Mouse (Mus musculus): Measurements from ENCODE around the gene Rnf11.

Rnf11 gene

DNA sequence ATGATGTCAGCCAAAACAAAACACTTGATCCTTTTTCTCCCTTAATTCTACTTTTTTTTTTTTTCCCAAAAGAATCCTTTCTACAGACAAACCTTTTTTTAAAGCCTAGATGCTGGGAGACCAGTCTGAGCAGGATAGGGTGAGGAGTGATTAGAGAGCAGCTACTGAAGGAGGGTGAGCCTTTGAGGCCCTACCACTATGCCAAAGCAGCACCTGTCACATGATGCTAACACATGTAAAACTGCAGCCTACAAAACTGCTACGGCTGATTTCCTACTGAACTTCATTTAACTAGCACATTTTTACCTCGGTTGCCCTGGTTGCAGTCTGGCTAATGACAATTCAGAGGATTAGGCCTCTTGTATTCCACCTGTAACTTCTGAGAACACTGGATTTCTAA lies 39.6 kb downstream of the Rnf11 start:
- no peak for DNase-seq (ENCODE audit: extremely low read depth, low read depth)

DNA sequence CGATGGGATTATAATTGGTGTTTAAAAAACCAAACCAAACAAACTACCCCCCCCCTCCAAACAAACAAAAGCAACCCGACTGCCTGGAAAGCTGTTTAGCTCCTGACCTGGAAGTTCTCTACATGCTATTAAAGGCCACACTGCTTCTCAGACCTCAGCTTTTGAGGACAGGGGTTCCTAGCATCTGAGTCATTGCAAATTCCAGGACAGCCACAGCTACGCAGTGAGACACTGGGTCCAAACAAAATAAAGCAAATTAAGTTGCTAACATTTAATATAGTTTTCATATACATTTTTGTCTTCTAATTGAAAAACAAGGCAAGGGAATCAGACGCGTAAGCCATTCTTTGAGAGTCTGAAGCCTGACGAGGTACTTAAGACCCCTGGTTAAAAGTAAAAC lies 40.1 kb downstream of the Rnf11 start:
- DNase-seq (ENCODE audit: extremely low read depth, low read depth): no peak

DNA sequence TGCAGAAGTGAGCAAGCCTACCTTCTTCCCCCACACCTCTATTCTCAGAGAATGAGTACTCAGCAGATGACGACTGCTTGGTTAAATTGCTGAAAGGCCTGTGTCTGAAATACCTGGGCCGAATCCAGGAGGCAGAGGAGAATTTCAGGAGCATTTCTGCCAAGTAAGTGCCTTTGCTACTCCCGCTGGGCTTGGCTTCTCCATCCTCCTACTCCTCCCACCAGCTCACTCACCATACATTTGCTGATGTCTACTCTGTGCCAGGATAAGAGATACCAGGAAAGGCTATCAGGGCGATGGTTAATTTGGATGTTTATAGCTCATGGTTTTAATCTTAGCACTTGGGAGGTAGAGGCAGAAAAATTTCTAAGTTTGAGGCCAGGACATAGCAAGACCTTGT lies 41.9 kb downstream of the Rnf11 start:
- DNase-seq (ENCODE audit: extremely low read depth, low read depth): no peak

DNA sequence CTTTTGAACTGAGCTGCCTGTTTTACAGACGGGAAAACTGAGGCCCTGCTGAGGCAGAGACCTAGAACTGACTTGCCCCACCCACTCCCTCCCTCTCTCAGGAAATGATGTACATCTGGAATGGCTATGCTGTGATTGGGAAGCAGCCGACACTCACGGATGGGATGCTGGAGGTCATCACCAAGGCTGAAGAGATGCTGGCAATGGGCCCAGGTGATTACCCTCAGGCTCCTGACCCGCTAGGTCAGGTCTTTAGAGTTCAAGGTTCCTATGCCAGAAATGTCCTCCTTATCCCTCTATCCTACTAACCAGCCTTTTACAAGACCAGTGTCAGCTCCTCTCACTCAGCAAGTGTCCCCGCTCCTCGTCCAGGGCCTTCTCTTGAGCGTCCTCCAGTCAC lies 42.4 kb downstream of the Rnf11 start:
- DNase-seq (ENCODE audit: extremely low read depth, low read depth): no peak

DNA sequence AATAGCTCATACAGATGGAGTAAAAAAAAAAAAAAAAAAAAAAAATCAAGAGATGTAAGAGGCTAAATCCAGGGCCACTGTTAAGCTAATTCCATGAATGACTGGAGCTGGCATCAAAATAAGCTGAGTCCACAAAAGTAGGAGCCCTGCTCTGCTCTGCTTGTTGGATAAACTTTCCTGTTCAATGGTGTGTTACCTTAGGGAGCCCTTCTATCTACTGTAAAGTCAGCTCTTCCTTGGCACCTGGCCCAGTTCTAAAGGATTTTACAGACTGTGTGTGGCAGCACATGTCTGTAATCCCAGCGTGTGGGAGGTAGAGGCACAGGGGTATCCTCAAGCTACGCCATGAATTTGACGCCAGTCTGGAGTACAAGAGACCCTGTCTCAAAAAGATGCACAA lies 43.5 kb downstream of the Rnf11 start:
- DNase-seq (ENCODE audit: extremely low read depth, low read depth): no peak

DNA sequence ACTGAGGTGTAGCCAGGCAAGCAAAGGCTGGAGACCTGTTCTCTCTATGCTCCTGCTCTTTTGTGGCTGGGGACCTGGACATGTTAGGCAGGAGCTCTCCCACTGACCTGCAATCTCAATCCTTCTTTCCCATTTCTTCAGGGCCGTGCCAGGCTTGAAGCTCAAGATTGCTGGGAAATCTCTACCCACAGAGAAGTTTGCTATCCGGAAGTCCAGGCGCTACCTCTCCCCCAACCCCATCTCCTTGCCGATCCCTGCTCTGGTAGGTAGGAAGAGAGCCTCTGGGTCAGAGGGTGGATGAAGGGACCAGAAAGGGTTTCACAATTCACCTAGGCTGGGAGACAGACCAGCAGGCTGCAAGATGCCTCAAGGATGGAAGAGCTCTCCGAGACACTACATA lies 44.1 kb downstream of the Rnf11 start:
- DNase-seq (ENCODE audit: extremely low read depth, low read depth): no peak

DNA sequence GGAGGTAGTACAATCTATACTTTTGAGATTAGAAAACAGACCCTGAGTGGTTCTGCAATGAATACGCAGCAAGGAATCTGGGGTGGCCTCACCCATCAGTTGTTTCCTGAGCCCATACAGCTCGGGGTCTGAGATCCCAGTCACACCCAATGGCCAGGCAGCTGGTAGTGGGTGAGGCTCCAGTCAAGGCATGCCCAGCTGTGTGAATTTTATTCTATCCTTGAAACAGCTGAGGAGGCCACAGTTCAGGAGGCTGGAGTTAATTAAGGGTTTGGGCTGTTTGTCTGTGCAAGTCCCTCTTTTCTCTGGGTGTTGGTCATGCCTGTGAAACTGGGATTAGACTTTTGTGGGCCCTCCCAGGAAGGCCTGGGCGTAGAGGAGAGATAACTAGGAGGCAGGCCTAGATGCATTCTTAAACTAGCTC lies 44.7 kb downstream of the Rnf11 start:
- peak; percentile 70 for DNase-seq (ENCODE audit: extremely low read depth, low read depth)

DNA sequence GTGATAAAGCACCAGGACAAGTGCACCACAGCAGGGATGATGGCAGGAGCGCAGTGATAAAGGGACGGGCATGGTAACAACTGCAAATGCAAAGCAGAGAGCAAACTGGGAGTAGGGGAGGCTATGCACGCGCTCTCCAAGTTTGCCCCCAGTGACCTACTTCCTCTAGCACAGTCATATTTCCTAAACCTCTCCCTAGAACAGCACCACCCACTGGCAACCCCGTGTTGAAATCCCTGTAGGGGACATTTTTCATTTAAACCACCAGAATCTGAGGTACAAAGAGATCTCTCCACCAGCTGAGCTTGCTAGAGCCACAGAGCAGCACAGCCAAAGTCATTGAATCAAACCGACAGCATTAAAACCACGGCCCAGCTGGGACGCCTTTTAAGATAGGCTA lies 45.4 kb downstream of the Rnf11 start:
- DNase-seq (ENCODE audit: extremely low read depth, low read depth): no peak

DNA sequence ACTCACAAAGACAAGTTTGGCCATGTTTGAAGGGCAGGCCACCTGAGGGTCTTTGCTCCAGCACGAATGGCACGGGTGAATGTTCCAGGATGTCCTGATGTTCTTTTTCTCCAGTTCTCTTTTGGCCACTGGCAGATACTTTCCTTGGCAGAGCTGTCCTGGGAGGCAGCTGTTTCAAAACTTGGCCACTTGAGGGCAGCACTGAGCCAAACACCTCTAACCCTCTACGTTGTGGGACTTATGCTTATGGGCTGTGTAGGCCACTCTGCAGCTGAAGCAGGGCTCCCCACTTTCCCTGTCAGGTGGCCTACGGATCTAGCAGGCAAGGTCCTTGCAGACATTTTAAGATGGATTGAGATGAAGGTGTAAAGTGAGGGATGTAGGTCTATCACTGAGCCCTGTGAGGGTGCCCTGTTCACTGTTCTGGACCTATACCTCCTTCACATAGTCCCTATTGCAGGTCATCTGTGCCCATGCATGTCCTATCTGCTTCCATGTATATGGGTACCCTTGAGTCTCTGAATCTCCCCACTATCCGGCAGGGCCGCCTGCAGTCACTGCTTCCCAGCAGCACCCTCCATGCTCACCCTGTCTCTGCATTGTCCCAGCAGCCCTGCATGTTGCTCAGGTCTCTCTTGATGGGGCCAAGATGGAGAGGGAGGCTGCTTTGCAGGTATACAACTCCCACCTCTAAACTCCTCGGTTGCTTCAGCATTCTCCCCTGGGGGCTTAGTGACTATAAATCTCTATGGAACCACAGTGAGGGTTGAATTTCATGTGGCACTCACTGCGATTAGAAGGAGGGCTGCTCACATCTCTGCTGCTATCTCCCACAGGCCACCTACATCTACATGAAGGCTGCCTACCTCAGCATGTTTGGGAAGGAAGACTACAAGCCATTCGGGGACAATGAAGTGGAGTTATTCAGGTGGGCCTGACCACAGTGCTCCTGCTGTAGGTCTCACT lies 46.3 kb downstream of the Rnf11 start:
- peak; percentile 58 for DNase-seq (ENCODE audit: extremely low read depth, low read depth)

DNA sequence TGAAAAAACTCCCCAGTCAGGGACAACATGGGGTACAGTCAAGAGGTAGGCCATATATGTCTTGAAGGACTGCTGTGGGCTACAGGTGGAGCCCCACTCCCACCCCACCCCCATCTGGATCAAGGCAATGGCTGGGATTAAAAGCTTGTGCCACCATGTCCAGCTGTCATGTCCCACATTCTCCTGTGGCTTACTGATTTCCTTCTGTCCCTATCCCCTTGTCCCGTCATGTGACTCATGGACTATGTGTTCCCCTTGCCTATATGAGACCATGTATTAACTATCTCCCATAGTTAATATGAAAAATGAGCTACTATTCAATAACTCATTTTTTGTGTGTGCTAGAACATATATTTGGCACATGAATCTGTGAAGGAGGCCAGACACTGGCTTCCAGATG lies 50.3 kb downstream of the Rnf11 start:
- DNase-seq (ENCODE audit: extremely low read depth, low read depth): no peak

DNA sequence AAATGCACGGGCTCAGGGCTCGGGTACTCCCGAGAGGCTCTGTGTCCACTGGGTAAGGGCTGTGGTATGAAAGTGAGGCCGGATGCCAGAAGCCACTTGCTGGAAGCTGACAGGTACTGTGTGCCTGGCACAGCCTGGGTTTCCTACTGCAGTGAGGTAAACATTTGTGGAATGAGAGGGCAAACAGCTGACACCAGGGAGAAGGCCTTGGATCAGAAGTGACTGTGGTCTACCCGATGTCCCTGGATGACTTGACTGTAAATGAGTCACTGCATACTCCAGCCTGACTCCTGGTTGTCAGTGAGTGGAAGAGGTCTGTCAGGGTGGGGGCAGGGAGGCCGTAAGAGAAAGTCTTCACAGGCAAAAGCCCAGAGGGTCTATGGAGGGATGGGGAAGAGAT lies 50.9 kb downstream of the Rnf11 start:
- no peak for DNase-seq (ENCODE audit: extremely low read depth, low read depth)

DNA sequence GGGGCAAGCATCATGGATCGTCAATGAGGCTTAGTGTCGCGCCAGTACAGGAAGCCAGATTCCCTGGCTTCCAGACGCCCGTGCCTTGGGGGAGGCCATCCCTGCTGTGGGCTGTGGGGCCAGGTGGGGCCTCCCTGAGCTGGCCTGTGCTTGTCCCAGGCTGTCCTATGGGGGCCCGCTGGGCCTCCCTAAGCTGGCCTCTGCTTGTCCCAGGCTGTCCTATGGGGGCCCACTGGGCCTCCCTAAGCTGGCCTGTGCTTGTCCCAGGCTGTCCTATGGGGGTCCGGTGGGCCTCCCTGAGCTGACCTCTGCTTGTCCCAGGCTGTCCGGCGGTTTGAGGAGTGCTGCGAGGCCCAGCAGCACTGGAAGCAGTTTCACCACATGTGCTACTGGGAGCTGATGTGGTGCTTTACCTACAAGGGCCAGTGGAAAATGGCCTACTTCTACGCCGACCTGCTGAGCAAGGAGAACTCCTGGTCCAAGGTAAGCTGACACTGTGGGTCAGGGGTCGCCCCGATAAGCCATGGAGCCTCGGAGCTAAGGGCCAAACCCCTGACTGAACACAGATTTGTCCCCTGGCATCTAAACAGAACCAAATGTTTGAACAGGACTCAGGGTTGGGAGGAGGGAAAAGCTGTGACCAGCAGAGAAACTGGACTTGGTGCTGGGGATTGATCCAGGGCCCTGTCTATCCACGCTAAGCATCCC lies 51.7 kb downstream of the Rnf11 start:
- no peak for DNase-seq (ENCODE audit: extremely low read depth, low read depth)

DNA sequence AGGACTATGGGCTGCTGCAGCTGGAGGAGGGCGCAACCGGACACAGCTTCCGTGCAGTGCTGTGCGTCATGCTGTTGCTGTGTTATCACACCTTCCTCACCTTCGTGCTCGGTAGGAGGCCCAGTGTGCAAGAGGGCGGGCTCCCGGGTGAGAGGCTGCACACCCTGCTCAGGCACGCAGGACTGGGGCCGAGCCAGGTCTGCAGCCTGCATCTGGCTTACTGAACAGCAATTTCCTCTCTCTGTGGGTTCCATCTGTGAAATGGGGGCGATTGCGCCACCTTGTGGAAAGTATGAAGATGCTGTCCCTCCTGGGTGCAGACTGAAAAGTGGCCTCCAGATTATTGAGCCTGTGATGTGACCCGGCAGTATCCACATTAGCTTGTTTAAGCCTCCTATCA lies 53.7 kb downstream of the Rnf11 start:
- peak; percentile 75 for DNase-seq (ENCODE audit: extremely low read depth, low read depth)

DNA sequence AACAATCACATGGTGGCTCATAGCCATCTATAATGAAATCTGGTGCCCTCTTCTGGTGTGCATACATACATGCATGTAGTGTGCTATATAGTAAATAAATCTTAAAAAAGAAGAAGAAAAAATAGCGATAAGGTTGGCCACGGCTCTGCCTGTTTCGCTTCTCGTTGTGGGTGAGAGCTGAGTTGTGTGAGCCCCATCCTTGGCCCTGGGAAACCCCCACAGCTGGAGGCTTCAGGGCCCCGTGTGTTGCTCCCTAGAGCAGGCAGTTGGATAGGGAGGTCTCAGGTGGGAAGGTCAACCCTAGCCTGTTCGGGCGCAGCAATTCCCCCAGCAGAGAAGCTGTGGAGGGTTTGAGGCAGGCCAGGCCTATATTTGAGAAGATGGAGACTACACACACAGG lies 54.3 kb downstream of the Rnf11 start:
- no peak for DNase-seq (ENCODE audit: extremely low read depth, low read depth)

DNA sequence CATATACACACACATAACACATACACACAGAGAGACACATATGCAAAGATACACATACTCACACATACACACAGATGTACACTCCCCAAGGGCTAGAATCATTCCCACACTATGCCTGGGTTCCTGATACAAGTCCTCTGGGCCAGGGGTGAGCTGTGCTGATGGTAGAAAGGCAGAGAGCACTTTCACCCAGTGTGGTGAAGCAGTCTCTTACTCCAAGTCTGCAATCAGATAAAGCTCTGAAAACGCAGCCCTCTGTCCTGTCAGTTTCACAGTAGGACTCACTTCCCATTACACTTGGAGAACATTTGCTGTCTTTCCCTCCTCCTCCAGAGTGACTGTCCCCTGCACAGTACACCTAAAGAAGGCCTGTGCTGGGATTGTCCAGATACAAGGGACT lies 57.5 kb downstream of the Rnf11 start:
- DNase-seq (ENCODE audit: extremely low read depth, low read depth): no peak

DNA sequence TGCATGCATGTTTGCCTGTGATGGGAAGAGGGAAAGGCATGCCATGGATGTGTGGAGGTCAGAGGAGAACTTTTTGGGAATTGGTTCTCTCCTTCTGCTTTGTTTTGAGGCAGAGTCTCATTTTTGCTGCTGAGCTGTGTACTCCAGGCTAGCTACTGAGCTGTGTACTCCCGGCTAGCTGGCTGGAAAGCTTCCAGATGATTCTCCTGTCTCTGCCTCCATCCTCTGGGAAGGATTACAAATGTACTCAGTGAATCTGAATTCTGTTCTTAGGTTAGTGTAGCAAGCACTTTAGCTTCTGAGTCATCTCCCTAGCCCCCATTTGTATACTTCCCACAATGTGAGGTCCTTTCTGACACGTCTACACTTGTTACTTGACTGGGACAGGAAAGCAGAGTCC lies 61.1 kb downstream of the Rnf11 start:
- no peak for DNase-seq (ENCODE audit: extremely low read depth, low read depth)

DNA sequence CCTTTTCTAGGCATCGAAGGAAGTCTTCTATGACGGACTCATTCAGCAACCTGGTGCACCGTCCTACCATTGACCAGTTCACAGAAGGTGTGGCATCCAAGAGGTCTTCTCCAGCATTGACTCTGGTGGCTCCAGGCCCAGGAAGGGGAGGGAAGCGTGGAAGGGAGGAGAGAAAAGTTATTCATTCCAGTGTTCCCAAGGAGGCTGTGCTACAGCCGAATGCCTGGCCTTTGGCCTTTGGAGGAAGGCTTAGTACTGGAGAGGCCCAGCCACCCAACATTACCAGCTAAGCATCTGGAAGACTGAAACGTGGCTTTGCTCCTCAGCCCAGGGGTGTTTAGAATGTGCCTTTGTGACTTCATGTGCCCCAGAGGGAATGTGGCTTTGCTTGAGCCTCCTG lies 62.1 kb downstream of the Rnf11 start:
- no peak for DNase-seq (ENCODE audit: extremely low read depth, low read depth)

DNA sequence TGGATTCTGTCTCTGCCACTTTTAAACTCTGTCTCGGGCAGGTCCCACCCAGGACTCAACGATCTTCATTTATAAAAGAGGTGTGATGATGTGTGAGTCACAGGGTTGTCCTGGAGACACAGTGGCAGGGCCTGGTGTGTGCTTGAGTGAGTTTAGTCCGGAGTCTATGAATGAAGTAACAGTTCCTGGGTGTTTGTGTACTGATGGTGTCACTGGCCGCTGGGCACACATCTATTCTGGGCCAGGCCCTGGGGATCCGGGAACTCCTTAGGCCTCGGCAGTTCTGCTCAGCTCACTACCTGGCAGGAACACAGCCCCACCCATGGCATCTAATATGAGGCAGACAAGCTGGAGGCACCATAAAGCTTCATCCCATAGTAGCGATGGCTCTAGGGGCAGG lies 62.9 kb downstream of the Rnf11 start:
- no peak for DNase-seq (ENCODE audit: extremely low read depth, low read depth)

DNA sequence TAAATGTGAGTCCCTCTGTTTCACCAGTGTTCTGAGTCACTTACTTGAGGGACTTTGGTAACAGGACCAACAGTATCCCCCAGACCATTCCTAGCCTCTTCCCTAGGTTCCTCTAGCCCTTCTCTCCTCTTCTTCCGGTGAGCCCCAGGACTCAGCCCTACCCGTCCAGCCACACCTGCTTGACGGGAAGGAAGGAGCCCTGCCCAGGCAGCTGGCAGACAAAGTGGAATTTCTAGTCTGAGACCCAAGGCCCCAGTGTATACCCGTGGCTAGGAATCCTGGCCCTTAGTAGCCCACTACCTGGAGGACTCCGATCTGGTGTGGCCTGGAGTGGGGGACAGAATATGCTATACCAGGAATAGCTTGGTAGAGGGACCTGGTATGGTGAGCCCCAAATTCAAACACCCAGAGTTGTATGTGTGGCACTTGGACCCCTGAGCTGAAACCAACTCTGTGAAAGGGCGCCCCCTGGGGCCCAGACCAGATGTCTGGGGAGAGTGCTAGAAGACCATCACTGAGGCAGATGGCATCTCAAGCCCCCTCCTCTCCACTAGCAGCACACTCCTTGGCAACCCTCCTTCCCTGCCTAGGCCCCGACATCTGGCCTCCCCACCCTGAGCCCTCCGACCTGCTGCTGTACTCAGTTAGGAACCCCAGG lies 64.3 kb downstream of the Rnf11 start:
- DNase-seq (ENCODE audit: extremely low read depth, low read depth): no peak

DNA sequence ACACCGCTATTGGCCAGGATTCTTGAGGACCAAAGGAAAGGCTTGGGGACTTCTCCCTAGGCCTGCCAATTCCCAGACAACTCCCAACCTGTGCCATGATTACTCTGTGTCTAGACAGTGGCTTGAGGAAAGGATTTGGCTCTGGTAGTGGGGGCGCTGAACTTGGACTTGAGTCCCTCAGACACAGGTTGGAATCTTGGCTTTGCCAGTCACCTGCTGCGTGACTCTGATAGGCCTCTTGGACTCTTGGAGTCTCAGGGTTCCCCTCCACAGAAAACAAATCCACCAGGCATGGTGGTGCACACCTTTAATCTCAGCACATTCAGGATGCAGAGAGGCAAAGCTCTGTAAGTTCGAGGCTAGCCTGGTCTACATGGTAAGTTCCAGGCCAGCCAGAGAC lies 65.0 kb downstream of the Rnf11 start:
- DNase-seq (ENCODE audit: extremely low read depth, low read depth): no peak

DNA sequence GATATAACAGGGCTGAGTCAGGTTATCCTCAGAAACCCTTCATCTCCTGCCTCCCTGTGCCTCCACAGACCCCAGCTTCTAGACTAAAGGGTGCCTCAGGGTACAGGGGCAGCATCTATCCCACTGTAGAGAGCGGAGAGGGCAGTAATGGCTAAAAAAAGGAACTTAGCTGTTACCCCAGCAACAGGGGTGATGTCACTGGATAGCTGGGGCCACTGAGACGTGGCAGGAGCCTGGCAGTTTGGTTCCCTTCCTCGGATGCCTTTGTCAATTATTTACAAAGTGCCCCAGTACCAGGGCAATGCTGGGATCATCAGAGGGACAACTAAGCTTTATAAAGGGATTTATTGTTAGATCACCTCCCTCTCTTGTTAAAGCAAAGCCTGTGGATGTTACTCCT lies 65.5 kb downstream of the Rnf11 start:
- no peak for DNase-seq (ENCODE audit: extremely low read depth, low read depth)

DNA sequence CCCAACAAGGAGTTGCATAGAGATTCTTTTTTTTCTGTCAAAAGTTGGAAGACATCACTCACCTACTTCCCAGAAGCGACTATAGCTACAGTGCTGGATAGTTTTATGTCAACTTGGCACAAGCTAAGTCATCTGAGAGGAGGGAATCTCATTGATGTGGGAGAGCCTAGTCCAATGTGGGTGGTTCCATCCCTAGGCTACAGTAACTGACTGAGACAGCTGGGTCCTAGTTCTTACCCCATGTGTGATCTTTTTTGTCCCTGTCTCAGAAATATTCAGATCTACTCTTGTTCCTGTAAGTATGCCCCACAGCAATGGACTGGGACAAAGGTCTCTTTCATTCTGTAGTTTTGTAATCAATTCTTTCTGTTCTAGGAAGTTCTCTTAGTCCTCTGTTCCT lies 66.5 kb downstream of the Rnf11 start:
- DNase-seq (ENCODE audit: extremely low read depth, low read depth): no peak

All from MEL-GATA-1-ER (cell line).